Mouse (Mus musculus) embryo, embryonic 11 days (tissue): Measurements from ENCODE around the gene Scaper.

ENCODE experiments used
- DNase-seq: peaks from one replicate; pipeline ENCODE4 v3.0.0-alpha.2; 2015

The Scaper gene

GRCm38 (mm10) chr9:55598594-55598993 lies 339.3 kb downstream of the Scaper start:
- DNase-seq = no peak

- DNase-seq = no peak
These were observed 351.8 kb downstream of the Scaper start for GRCm38 (mm10) chr9:55586141-55586540.

GRCm38 (mm10) chr9:55581414-55581813 lies 356.5 kb downstream of the Scaper start:
- peak; percentile 39 for DNase-seq

- no peak for DNase-seq
These were observed 361.3 kb downstream of the Scaper start for GRCm38 (mm10) chr9:55576571-55576970.

GRCm38 (mm10) chr9:55571071-55571470 lies 366.8 kb downstream of the Scaper start:
- no peak for DNase-seq

GRCm38 (mm10) chr9:55568466-55569159 lies 369.3 kb downstream of the Scaper start:
- DNase-seq = no peak

- no peak for DNase-seq
These were observed 377.0 kb downstream of the Scaper start for GRCm38 (mm10) chr9:55560960-55561359.

- no peak for DNase-seq
These were observed 382.9 kb downstream of the Scaper start for GRCm38 (mm10) chr9:55554986-55555385.

GRCm38 (mm10) chr9:55549302-55549890 lies 388.5 kb downstream of the Scaper start:
- peak; percentile 64 for DNase-seq

- peak; percentile 6 for DNase-seq
These were observed 389.0 kb downstream of the Scaper start for GRCm38 (mm10) chr9:55548871-55549270.

GRCm38 (mm10) chr9:55546176-55547010 lies 391.5 kb downstream of the Scaper start:
- DNase-seq = peak; percentile 78

GRCm38 (mm10) chr9:55545556-55546175 lies 392.3 kb downstream of the Scaper start:
- DNase-seq = peak; percentile 37

- DNase-seq = peak; percentile 65
These were observed 392.9 kb downstream of the Scaper start for GRCm38 (mm10) chr9:55544861-55545555.

GRCm38 (mm10) chr9:55543703-55544401 lies 394.1 kb downstream of the Scaper start:
- peak; percentile 76 for DNase-seq

GRCm38 (mm10) chr9:55543336-55543702 lies 394.6 kb downstream of the Scaper start:
- peak; percentile 41 for DNase-seq

- peak; percentile 44 for DNase-seq
These were observed 395.3 kb downstream of the Scaper start for GRCm38 (mm10) chr9:55542366-55543325.

GRCm38 (mm10) chr9:55541681-55542365 lies 396.1 kb downstream of the Scaper start:
- peak; percentile 50 for DNase-seq

GRCm38 (mm10) chr9:55540888-55541287 lies 397.0 kb downstream of the Scaper start:
- peak; percentile 95 for DNase-seq

- peak; percentile 36 for DNase-seq
These were observed 397.5 kb downstream of the Scaper start for GRCm38 (mm10) chr9:55540391-55540770.
